Mouse (Mus musculus): Measurements from ENCODE around the gene Saa4.
"Not testable (repeated sequence)": the region's sequence is repeated elsewhere in the genome, so short reads cannot be mapped to it uniquely, and the experiment has no call there.

The Saa4 gene

GRCm38 (mm10) chr7:46716897-46717296 lies 15.5 kb downstream of the Saa4 start:
- DNase-seq (ENCODE audit: low read depth, low spot score) = no peak

GRCm38 (mm10) chr7:46715600-46715999 lies 16.8 kb downstream of the Saa4 start, which contains the start of gene Saa3:
Saa3 (minus strand) TSS chr7:46715700.
- DNase-seq (ENCODE audit: low read depth, low spot score) = no peak

- no peak for DNase-seq (ENCODE audit: low read depth, low spot score)
These were observed 17.9 kb downstream of the Saa4 start for GRCm38 (mm10) chr7:46714518-46714917.

GRCm38 (mm10) chr7:46712250-46712649 lies 20.2 kb downstream of the Saa4 start:
- DNase-seq (ENCODE audit: low read depth, low spot score) = no peak

DNA sequence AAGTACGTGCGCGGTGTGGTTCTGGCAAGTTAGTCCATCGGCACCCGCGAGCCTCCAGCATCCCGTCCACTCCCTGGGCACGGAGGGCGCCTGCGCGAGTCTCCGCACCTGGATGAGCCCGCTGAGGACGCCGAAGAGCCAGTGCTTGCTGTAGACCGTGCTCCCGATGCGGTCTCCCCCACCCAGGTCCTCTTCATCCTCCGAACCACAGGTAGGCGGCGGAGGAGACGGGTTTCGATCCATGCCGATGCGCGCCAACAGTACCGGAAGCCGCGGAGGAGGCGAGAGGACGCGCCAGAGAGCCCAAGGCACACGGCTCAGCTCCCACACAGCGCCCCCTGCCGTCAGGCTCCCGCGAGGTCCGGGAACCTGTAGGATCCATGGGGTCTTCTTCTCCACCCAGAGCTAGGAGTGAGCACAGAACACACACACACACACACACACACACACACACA lies 22.0 kb downstream of the Saa4 start, which contains the start of gene Saal1:
Gene Saal1, minus strand, starts transcription at position 291 of the 455 bp plus-strand sequence.
- peak; percentile 86 for DNase-seq (ENCODE audit: low read depth, low spot score)

DNA sequence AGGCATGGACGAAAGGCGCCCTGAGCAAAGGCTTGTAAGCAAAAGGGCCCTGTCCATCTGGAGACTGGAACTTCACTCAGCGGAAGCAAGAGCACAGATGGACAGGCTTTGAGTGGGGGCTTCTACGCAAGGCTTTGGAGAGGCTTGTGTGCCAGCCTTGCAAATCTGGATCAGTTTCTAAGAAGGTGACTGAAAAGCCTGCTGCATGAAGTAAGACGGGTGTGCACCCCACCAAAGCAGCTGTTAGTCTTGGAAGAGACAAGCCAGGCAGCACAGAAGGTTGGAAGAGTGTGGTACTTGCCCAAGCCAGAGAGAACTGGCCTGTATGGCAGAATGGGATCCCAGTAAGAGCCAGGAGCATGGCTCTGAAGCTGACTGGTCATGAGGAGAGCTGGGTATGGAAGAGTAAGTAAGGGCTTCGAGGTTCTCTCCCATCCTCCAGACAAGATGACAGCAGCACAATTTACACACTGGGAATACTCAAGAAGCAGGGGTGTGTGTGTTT lies 31.8 kb downstream of the Saa4 start:
- no peak for DNase-seq (ENCODE audit: low read depth, low spot score)

DNA sequence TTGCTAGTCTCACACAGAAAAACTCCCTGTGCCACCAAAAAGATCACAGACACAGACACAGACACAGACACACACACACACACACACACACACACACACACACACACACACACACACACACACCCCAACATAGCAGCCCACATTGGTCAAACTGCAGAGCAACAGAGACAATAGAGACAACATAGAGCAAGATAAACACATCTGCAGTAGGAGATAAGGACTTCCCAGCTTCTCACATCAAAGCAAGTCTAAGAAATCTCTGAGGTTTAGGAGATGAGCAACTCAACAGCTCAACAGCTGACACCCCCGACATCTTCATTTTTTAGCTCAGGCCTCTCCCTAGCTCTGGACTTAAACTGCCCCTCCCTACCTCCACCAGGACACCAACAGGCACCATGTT lies 35.6 kb downstream of the Saa4 start:
- no peak for DNase-seq (ENCODE audit: low read depth, low spot score)

- no peak for DNase-seq (ENCODE audit: low read depth, low spot score)
These were observed 45.6 kb downstream of the Saa4 start for GRCm38 (mm10) chr7:46686827-46687226.

- no peak for DNase-seq (ENCODE audit: low read depth, low spot score)
These were observed 51.7 kb downstream of the Saa4 start for GRCm38 (mm10) chr7:46680732-46681131.

DNA sequence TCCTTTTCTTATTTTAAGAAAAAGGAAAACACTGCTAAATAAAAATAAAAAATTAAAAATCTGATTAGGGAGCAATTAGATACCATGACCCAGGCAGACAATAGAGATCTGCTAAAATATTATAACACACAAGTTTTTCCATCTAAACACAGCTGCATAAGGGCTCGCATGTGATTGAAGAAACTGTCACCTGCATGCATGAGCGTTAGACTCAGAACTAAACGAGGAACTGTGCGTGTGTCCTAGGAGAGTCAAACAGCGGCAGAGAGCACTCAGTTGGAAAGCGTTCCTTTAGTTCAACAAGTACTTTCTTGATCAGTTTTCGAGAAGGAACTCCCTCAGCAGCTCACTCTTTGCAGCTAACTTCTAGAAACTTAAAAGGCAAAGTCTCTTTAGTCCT lies 53.4 kb downstream of the Saa4 start:
- DNase-seq (ENCODE audit: low read depth, low spot score) = not testable (repeated sequence)

GRCm38 (mm10) chr7:46678417-46678816 lies 54.0 kb downstream of the Saa4 start:
- no peak for DNase-seq (ENCODE audit: low read depth, low spot score)

Data from WW6 (cell line).